Mouse (Mus musculus): Measurements from ENCODE around the gene Tcf7l2. TPM values are rescaled to one million over a fixed set of nuclear protein-coding genes. Genes with fewer than 3 reads are reported as not detected.
A peak's percentile ranks its signal among the peaks of the same experiment; 100 is the strongest.

Gene Tcf7l2
- total RNA-seq (2021) = 10 to 100 TPM; 15.7 to 22.7 TPM
- long read RNA-seq, experiment 1, partial matches to known transcripts = 6 of 11 reads
- long read RNA-seq, experiment 1, other reads (novel, unspliced or antisense) = 5 of 11 reads
- long read RNA-seq, experiment 2, partial matches to known transcripts = 3 of 5 reads
- long read RNA-seq, experiment 2, other reads (novel, unspliced or antisense) = 2 of 5 reads

DNA sequence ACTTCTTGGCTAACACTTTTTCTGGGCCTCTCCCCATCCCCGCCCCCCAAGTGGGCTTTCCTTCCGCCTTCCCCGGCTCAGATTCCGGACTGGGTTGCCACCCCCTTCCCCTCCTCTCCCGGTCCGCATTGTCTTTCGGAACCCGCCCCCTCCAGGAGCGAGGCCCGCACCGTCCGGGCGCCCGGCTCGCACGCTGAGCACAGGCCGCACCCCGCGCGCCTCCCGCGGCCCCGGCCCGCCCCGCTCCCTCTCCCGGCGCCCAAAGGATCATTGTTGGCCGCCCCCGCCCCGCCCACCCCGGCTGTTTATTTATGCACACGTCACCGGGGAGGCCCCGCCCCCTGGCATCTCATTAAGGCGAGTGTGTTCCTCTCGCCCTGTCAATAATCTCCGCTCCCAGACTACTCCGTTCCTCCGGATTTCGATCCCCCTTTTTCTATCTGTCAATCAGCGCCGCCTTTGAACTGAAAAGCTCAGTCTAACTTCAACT is at the start of gene Tcf7l2:
Gene Tcf7l2, plus strand, starts transcription at position 382 of the 490 bp plus-strand sequence.
- DNase-seq = peak; percentile 89 to 92
- intact Hi-C loops (cut with DNase I) = loop anchor here (5.0 to 10.0 kb wide), 4 partner anchors 99 to 393 kb away; no protein-coding TSS in a partner anchor

DNA sequence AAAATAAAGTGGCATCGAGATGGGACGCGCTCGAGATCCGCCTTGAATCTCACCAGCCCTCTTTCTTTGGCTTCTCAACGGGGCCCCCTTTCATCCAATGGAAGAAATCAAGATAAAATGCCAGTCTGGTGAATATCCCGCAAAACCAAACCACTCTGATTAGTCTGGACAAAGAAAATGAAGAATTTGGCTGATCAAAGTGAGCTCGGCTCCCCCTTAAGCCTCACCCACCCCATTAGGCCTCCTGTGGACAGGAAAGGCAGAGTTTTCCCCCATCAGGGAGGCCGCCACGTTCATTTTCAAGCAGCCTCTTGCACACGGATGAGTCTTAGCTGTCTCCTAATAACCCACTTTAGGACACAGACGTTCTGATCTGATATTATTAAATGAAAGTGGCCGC is 47.0 kb upstream of the Tcf7l2 start:
- DNase-seq = no peak
- intact Hi-C loops (cut with DNase I) = no loop called here

DNA sequence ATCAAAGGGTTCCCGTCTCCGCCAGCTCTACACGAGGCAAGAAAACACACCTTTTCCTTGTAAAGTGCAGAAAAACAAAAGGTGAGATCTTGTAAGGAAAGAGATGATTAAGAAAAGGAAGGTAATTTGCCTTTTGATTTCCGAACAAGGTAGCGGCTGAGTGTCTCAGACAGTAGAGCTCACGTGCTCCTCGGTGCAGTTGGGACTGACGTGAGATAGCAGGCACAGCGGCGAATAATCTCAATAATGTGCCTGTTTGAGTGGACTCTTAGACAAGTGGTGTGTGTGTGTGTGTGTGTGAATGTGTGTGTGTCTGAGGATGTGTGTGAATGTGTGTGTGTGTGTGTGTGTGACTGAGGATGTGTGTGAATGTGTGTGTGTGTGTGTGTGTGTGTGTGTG is 46.2 kb upstream of the Tcf7l2 start:
- no peak for DNase-seq
- intact Hi-C loops (cut with DNase I) = no loop called here

GRCm38 (mm10) chr19:55698892-55699291 is 42.7 kb upstream of the Tcf7l2 start:
- intact Hi-C loops (cut with DNase I) = no loop called here
- DNase-seq = no peak

- DNase-seq = no peak
- intact Hi-C loops (cut with DNase I) = no loop called here
Observed at GRCm38 (mm10) chr19:55700214-55700568, 41.4 kb upstream of the Tcf7l2 start.

DNA sequence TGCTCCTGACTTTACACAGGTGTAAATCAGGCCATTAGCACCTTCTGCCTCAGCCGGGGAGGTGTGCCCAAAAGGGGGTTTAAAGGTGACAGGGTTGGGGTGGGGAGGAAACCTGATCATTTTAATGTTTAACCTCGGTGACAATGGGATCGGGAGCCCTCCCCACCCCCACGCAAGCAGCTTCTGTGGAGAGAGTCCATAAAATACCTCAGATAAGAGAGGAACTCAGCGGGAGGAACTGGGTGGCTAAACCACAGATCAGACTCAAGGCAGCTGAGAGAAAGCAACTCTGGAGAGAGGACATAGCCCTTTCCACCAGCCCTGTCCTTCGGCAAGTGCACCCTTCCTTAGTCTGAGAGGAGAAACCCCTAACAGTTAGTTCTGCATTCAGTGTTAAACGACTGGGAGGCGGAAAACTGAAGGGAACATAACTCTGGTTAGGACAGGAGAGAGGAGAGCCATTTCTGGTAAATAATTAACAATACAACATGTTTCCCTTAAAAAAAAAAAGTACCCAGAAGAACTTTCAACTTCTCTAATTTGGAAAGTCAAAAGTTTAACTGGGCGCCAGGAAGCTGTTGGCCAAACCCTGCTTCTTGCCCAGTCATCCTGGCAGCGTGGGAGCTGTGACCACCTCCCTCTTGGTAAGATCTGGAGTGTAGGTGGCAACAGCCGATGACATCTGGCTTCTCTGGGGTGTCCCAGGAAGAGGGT is 40.9 kb upstream of the Tcf7l2 start:
- intact Hi-C loops (cut with DNase I) = no loop called here
- DNase-seq = peak in 1 of 2 experiments; percentile 22

DNA sequence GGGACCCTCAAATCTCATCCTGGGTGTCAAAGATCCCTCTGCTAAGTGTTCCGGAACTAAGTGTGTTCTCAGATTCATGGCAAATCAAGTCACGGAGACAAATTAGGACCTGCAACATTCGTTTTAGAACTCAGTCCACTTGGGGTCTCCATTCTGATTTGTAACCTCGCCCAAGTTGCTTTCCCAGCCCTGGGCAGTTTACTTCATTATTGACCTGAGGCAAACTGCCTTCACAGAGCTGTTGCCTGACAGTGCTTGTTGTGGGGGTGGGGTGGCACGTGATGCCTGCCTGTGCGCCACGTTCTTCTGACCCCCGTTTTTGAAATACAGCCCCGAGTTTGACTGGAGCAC is 40.4 kb upstream of the Tcf7l2 start:
- intact Hi-C loops (cut with DNase I) = no loop called here
- DNase-seq = no peak

DNA sequence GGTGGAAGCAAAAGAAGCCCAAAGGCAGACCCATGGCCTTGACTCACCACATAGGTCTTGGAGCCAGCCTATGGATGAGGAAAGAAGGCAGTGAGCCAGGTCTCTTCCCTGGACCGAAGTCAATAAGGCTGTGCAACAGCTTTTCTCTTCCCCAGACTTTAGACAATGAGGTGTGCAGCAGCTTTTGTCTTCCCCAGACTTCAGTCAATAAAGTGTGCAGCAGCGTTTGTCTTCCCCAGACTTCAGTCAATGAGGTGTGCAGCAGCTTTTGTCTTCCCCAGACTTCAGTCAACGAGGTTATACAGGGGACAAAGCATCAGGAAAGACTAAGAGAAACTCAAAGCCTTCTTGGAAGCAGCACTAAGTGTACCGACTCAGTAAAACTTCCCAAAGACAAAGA is 39.5 kb upstream of the Tcf7l2 start:
- intact Hi-C loops (cut with DNase I) = no loop called here
- no peak for DNase-seq

GRCm38 (mm10) chr19:55702716-55703115 is 38.9 kb upstream of the Tcf7l2 start:
- intact Hi-C loops (cut with DNase I) = no loop called here
- no peak for DNase-seq

GRCm38 (mm10) chr19:55704071-55704470 is 37.5 kb upstream of the Tcf7l2 start:
- intact Hi-C loops (cut with DNase I) = no loop called here
- no peak for DNase-seq

- DNase-seq = no peak
- intact Hi-C loops (cut with DNase I) = no loop called here
Observed at GRCm38 (mm10) chr19:55706300-55706699, 35.3 kb upstream of the Tcf7l2 start.

- intact Hi-C loops (cut with DNase I) = no loop called here
Observed at GRCm38 (mm10) chr19:55706806-55707205, 34.8 kb upstream of the Tcf7l2 start.

GRCm38 (mm10) chr19:55708031-55708554 is 33.5 kb upstream of the Tcf7l2 start:
- intact Hi-C loops (cut with DNase I) = no loop called here
- no peak for DNase-seq

More at GRCm38 (mm10) chr19:55706806-55707205, 34.8 kb upstream of the Tcf7l2 start:
- DNase-seq = no peak

- intact Hi-C loops (cut with DNase I) = no loop called here
- DNase-seq = no peak
Observed at GRCm38 (mm10) chr19:55710841-55711240, 30.8 kb upstream of the Tcf7l2 start.

- no peak for DNase-seq
- intact Hi-C loops (cut with DNase I) = no loop called here
Observed at GRCm38 (mm10) chr19:55711701-55712100, 29.9 kb upstream of the Tcf7l2 start.

GRCm38 (mm10) chr19:55712678-55713077 is 28.9 kb upstream of the Tcf7l2 start:
- intact Hi-C loops (cut with DNase I) = no loop called here
- DNase-seq = no peak

- no peak for DNase-seq
- intact Hi-C loops (cut with DNase I) = no loop called here
Observed at GRCm38 (mm10) chr19:55714015-55714414, 27.6 kb upstream of the Tcf7l2 start.

DNA sequence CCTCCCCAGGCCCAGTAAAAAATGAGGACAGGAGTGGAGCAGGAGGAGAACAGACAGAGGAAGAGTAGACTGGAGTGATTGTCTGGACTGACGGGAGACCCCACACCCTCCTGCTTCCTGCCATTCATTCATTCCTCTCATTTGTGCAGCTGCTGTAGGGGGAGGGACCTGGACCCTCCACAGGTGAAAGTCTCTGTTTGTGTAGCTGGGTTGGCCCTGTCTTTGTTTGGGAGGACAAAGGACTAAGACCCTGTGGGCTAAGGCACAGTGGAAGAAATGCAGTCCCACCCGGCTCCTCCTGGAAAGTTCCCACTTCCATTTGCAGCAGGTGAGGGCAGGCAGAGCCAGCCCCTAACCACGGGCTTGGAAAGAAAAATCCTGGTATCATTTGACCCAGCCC is 27.0 kb upstream of the Tcf7l2 start:
- no peak for DNase-seq
- intact Hi-C loops (cut with DNase I) = no loop called here

GRCm38 (mm10) chr19:55719083-55719482 is 22.5 kb upstream of the Tcf7l2 start:
- intact Hi-C loops (cut with DNase I) = no loop called here
- DNase-seq = no peak

GRCm38 (mm10) chr19:55719524-55720408 is 21.9 kb upstream of the Tcf7l2 start:
- no peak for DNase-seq
- intact Hi-C loops (cut with DNase I) = loop anchor here (5.0 kb wide), 1 partner anchor 172 kb away; no protein-coding TSS in a partner anchor

Data from heart, postnatal 14 days (tissue).